Mouse (Mus musculus) lung, postnatal 0 days (tissue): Measurements from ENCODE around the gene Lrrn1.

ENCODE experiments used
- CTCF ChIP-seq: IDR thresholded peaks from 2 replicates; pipeline ENCODE4 v1.5.1; 2016; ENCODE audit warnings: antibody characterized with exemption, mild to moderate bottlenecking
- EP300 ChIP-seq: IDR thresholded peaks from 2 replicates; pipeline ENCODE4 v1.6.1; 2016; ENCODE audit warnings: antibody characterized with exemption, mild to moderate bottlenecking, control low read depth

DNA sequence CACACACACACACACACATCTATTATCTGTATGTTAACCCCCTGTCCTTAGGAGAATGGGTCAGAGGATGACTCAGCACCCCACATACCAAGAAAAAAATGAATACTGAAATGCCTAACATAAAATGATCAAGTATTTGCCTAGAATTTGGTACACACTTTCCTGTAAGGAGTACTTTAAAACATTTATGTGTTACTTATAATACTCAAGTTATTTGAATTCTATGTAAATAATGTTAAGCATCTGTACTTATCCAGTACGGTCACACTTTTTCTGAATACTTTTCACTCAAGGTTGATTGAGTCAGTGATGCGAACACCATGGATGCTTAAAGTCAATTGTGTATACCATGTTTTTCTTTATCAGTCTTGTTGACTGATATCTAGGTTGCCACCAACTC lies 32.7 kb downstream of the Lrrn1 start:
- TF ChIP-seq CTCF = no peak
- TF ChIP-seq EP300 = peak; percentile 85
